Mouse (Mus musculus) limb, embryonic 10.5 days (tissue): ENCODE data around the gene Fsip2. TPM values are rescaled to one million over a fixed set of nuclear protein-coding genes. Genes with fewer than 3 reads are reported as not detected.

Experiments used
- DNase-seq: peaks from one replicate; pipeline ENCODE4 v3.0.0-alpha.2; 2017; ENCODE audit warnings: low spot score
- H3K27ac ChIP-seq: fragments of 300-500 bp; sonication (generic); 2 replicates; pipeline ENCODE4 v1.5.1; 2016; ENCODE audit warnings: mild to moderate bottlenecking
- H3K27me3 ChIP-seq: fragments of 300-500 bp; sonication (generic); 2 replicates; pipeline ENCODE4 v1.6.1; 2016; ENCODE audit warnings: low read depth, mild to moderate bottlenecking; ENCODE audit not compliant: poor library complexity, severe bottlenecking
- H3K36me3 ChIP-seq: fragments of 300-500 bp; sonication (generic); 2 replicates; pipeline ENCODE4 v1.6.1; 2016; ENCODE audit warnings: mild to moderate bottlenecking, moderate library complexity
- H3K4me1 ChIP-seq: fragments of 300-500 bp; sonication (generic); 2 replicates; pipeline ENCODE4 v1.6.1; 2016
- H3K4me3 ChIP-seq: fragments of 300-500 bp; sonication (generic); 2 replicates; pipeline ENCODE4 v1.5.1; 2016; ENCODE audit warnings: mild to moderate bottlenecking, moderate library complexity
- H3K9me3 ChIP-seq: fragments of 300-500 bp; sonication (generic); replicated peaks from 2 replicates; pipeline ENCODE4 v1.6.1; 2016; ENCODE audit warnings: mild to moderate bottlenecking
- WGBS: fragments of 180-500 bp; shearing (Covaris S2); methylation state at CpG from one replicate; pipeline ENCODE4 v1.1.7; 2016; 5-methylcytosine and 5-hydroxymethylcytosine counted together
- polyA plus RNA-seq: library from polyadenylated mRNA; unstranded; fragments of >200 nt; fragmentation: Nextera tagmentation; extraction: Ambion mirVana; gene quantifications from 2 replicates; pipeline ENCODE4 v1.2.1, GENCODE M21; 2016

Fsip2 gene
- polyA plus RNA-seq: 0.01 TPM in 1 of 2 replicates, not detected in the other

GRCm38 (mm10) chr2:82943472-82943871, at the start of gene Fsip2:
Gene Fsip2 (plus strand): TSS chr2:82943634.
- H3K27ac ChIP-seq: no peak within 1 kb of the TSS
- H3K27me3 ChIP-seq: no peaks in the 10 kb centered on the region
- no peaks in the 10 kb centered on the region for H3K9me3 ChIP-seq
- WGBS: 94% methylated on average over 17 of the region's 17 CpGs
- no peaks in the 10 kb centered on the region for H3K4me1 ChIP-seq
- H3K4me3 ChIP-seq: no peak within 1 kb of the TSS
- no peak for DNase-seq
- H3K36me3 ChIP-seq: no peaks in the 10 kb centered on the region

- Histone ChIP-seq H3K4me1 (no peaks in the 10 kb centered on the region), H3K9me3 (no peaks in the 10 kb centered on the region), H3K27ac (no peak overlapping the region), H3K4me3 (no peak overlapping the region), H3K36me3 (no peaks in the 10 kb centered on the region), H3K27me3 (no peaks in the 10 kb centered on the region)
- 89% methylated on average over 3 of the region's 3 CpGs for WGBS
- no peak for DNase-seq
These were observed 20.0 kb downstream of the Fsip2 start for GRCm38 (mm10) chr2:82963443-82963842.

- WGBS: 79% methylated on average over 7 of the region's 7 CpGs
These were observed 82.4 kb downstream of the Fsip2 start for GRCm38 (mm10) chr2:83025853-83026252.

GRCm38 (mm10) chr2:83052914-83053690, 109.7 kb downstream of the Fsip2 start:
- Histone ChIP-seq H3K9me3 (no peaks in the 10 kb centered on the region), H3K4me3 (no peak overlapping the region), H3K27me3 (no peaks in the 10 kb centered on the region), H3K36me3 (no peaks in the 10 kb centered on the region), H3K4me1 (no peaks in the 10 kb centered on the region), H3K27ac (no peak overlapping the region)
- 88% methylated on average over 5 of the region's 5 CpGs for WGBS
- DNase-seq: no peak

More at GRCm38 (mm10) chr2:83025853-83026252, 82.4 kb downstream of the Fsip2 start:
- Histone ChIP-seq H3K4me3 (no peak overlapping the region), H3K36me3 (no peaks in the 10 kb centered on the region), H3K4me1 (no peaks in the 10 kb centered on the region), H3K9me3 (no peaks in the 10 kb centered on the region), H3K27me3 (no peaks in the 10 kb centered on the region), H3K27ac (no peak overlapping the region)
- DNase-seq: no peak
